Mouse (Mus musculus): ENCODE data around the gene 1700015G11Rik.

1700015G11Rik gene

GRCm38 (mm10) chr7:51964681-51965080, 50.8 kb downstream of the 1700015G11Rik start:
- no peak for DNase-seq

- DNase-seq, result no peak
Observed at GRCm38 (mm10) chr7:51962219-51962952, 53.1 kb downstream of the 1700015G11Rik start.

Data from cerebellum, adult 9-11 months (tissue).